Mouse (Mus musculus) ZHBTc4 (cell line): Measurements from ENCODE around the gene Pgm5.
"Not testable (repeated sequence)": the region's sequence is repeated elsewhere in the genome, so short reads cannot be mapped to it uniquely, and the experiment has no call there.

Experiments used
- DNase-seq: peaks from one replicate; pipeline ENCODE4 v3.0.0-alpha.2; 2011; ENCODE audit warnings: low read depth, low spot score

The Pgm5 gene

GRCm38 (mm10) chr19:24707071-24707906 is 154.4 kb downstream of the Pgm5 start:
- DNase-seq = no peak

GRCm38 (mm10) chr19:24705395-24705794 is 156.3 kb downstream of the Pgm5 start:
- DNase-seq = peak; percentile 62

GRCm38 (mm10) chr19:24704326-24704725 is 157.3 kb downstream of the Pgm5 start:
- no peak for DNase-seq

GRCm38 (mm10) chr19:24703680-24704079 is 158.0 kb downstream of the Pgm5 start:
- no peak for DNase-seq

- DNase-seq = not testable (repeated sequence)
Measured at GRCm38 (mm10) chr19:24703168-24703567, 158.5 kb downstream of the Pgm5 start.

GRCm38 (mm10) chr19:24701716-24702115 is 159.9 kb downstream of the Pgm5 start:
- peak; percentile 15 for DNase-seq

GRCm38 (mm10) chr19:24700664-24701063 is 161.0 kb downstream of the Pgm5 start:
- DNase-seq = no peak

- DNase-seq = peak; percentile 26
Measured at GRCm38 (mm10) chr19:24699910-24700309, 161.7 kb downstream of the Pgm5 start.

GRCm38 (mm10) chr19:24699196-24699595 is 162.5 kb downstream of the Pgm5 start:
- no peak for DNase-seq

GRCm38 (mm10) chr19:24698651-24699050 is 163.0 kb downstream of the Pgm5 start:
- no peak for DNase-seq

- DNase-seq = no peak
Measured at GRCm38 (mm10) chr19:24697946-24698345, 163.7 kb downstream of the Pgm5 start.

- DNase-seq = no peak
Measured at GRCm38 (mm10) chr19:24692691-24693090, 169.0 kb downstream of the Pgm5 start.

GRCm38 (mm10) chr19:24689531-24689930 is 172.1 kb downstream of the Pgm5 start:
- DNase-seq = no peak

- no peak for DNase-seq
Measured at GRCm38 (mm10) chr19:24688327-24688726, 173.3 kb downstream of the Pgm5 start.

- DNase-seq = peak; percentile 76
Measured at GRCm38 (mm10) chr19:24686411-24686810, 175.2 kb downstream of the Pgm5 start.

- no peak for DNase-seq
Measured at GRCm38 (mm10) chr19:24683016-24683720, 178.5 kb downstream of the Pgm5 start.

GRCm38 (mm10) chr19:24677242-24677984 is 184.2 kb downstream of the Pgm5 start:
- DNase-seq = no peak

GRCm38 (mm10) chr19:24676429-24676828 is 185.2 kb downstream of the Pgm5 start:
- DNase-seq = no peak

- DNase-seq = no peak
Measured at GRCm38 (mm10) chr19:24673762-24674161, 187.9 kb downstream of the Pgm5 start, which contains the start of gene Tmem252. Gene Tmem252, plus strand, starts transcription at chr19:24674008.

- no peak for DNase-seq
Measured at GRCm38 (mm10) chr19:24673331-24673730, 188.3 kb downstream of the Pgm5 start.

GRCm38 (mm10) chr19:24672366-24672960 is 189.2 kb downstream of the Pgm5 start:
- DNase-seq = no peak

GRCm38 (mm10) chr19:24671571-24671970 is 190.1 kb downstream of the Pgm5 start:
- no peak for DNase-seq
